Comparison of ENCODE assay signal across 10 mouse cellular contexts in genomic region chr5:144183647-144184335, GRCm38 (mm10). TPM values are rescaled to one million over a fixed set of nuclear protein-coding genes. Genes with fewer than 3 reads are reported as not detected.
DNase-seq lines count a peak whose midpoint lies in the region; ATAC-seq and TF ChIP-seq lines count a peak whose summit lies in the region.
"Had no signal": no experiment of that assay in that cellular context is flagged by ENCODE, and none has a peak within 500 bp of the region (broad histone marks: within the 10 kb centered on the region; RNA-seq: fewer than 3 reads in every experiment).

No protein-coding gene starts in this region.

- H3K4me2 ChIP-seq in kidney, postnatal 0 days (ENCODE audit: low read length), result no peak overlapping the region
- no peak overlapping the region for H3K4me2 ChIP-seq in stomach, embryonic 16.5 days (ENCODE audit: low read depth, low read length)

- ATAC-seq in kidney, postnatal 0 days (replicated peaks; ENCODE audit: low FRiP score, low read depth), result 0 out of 2 replicates have a peak, but pooled peaks have one; percentile 21
- ATAC-seq in stomach, embryonic 16.5 days (ENCODE audit: insufficient read depth, low FRiP score), result peak; percentile 85

- H3K4me1 ChIP-seq in kidney, postnatal 0 days (replicated peaks; ENCODE audit: insufficient read depth, low read length), result no peaks in the 10 kb centered on the region
- peaks cover 7% of the 10 kb centered on the region; the same call in 1 of the 2 replicates for H3K4me1 ChIP-seq in bone marrow, adult 2 months (ENCODE audit: control insufficient read depth, insufficient read depth, low read length)
- H3K4me1 ChIP-seq in stomach, embryonic 16.5 days (ENCODE audit: control insufficient read depth, insufficient read depth, low read length), result no peaks in the 10 kb centered on the region

- no peak for TF ChIP-seq CTCF in kidney, postnatal 0 days (IDR thresholded peaks at IDR 0.05; ENCODE audit: low read depth)
- TF ChIP-seq CTCF in bone marrow, adult 2 months (IDR thresholded peaks at IDR 0.05; ENCODE audit: control insufficient read depth, insufficient read depth, low read length), result no peak

- peak; percentile 25 for DNase-seq in kidney, postnatal 0 days (ENCODE audit: low spot score)
- no peak for DNase-seq in kidney, postnatal 14 days
- DNase-seq in lung, postnatal 10 days, result peak; percentile 71
- DNase-seq in right cerebral cortex, postnatal 36 days (ENCODE audit: low spot score in 2 of 2), result no peak
- no peak for DNase-seq in urinary bladder, postnatal 10 days (ENCODE audit: low spot score)
- no peak for DNase-seq in layer of hippocampus, adult 9-10 months (ENCODE audit: low spot score)
- DNase-seq: thymus, adult 2 months had no signal

- H3K9ac ChIP-seq in kidney, postnatal 0 days (ENCODE audit: low read depth, low read length), result no peak overlapping the region
- H3K9ac ChIP-seq in stomach, embryonic 16.5 days (ENCODE audit: low read length), result no peak overlapping the region

- no peaks in the 10 kb centered on the region for H3K9me3 ChIP-seq in kidney, postnatal 0 days (replicated peaks; ENCODE audit: low read length)
- H3K9me3 ChIP-seq in stomach, embryonic 16.5 days (replicated peaks; ENCODE audit: control insufficient read depth, low read length), result no peaks in the 10 kb centered on the region

- H3K27me3 ChIP-seq in kidney, postnatal 0 days (ENCODE audit: insufficient read depth, low read length), result no peaks in the 10 kb centered on the region
- H3K27me3 ChIP-seq in stomach, embryonic 16.5 days (ENCODE audit: control insufficient read depth, insufficient read depth, low read length), result no peaks in the 10 kb centered on the region

- no peak overlapping the region for H3K4me3 ChIP-seq in kidney, postnatal 0 days (replicated peaks; ENCODE audit: low read depth, low read length)
- H3K4me3 ChIP-seq in bone marrow, adult 2 months (replicated peaks; ENCODE audit: control insufficient read depth, low read depth, low read length), result no peak overlapping the region
- H3K4me3 ChIP-seq in stomach, embryonic 16.5 days (replicated peaks; ENCODE audit: low read length), result no peak overlapping the region
- H3K4me3 ChIP-seq: heart, adult 2 months had no signal

- H3K36me3 ChIP-seq in kidney, postnatal 0 days (ENCODE audit: insufficient read depth, low read length), result peaks cover 18% of the 10 kb centered on the region; the same call in 1 of the 2 replicates
- H3K36me3 ChIP-seq in stomach, embryonic 16.5 days (ENCODE audit: control insufficient read depth, insufficient read depth, low read length), result no peaks in the 10 kb centered on the region; the same call in 1 of the 2 replicates

- 42% methylated on average over 7 of the region's 7 CpGs for WGBS in kidney, postnatal 0 days
- 23% methylated on average over 7 of the region's 7 CpGs for WGBS in bone marrow, adult 2 months
- WGBS in stomach, embryonic 16.5 days, result 59% methylated on average over 7 of the region's 7 CpGs

- 0 out of 2 replicates have a peak overlapping the region, but pooled peaks have one; percentile 16 for H3K27ac ChIP-seq in kidney, postnatal 0 days
- H3K27ac ChIP-seq in bone marrow, adult 2 months (ENCODE audit: control insufficient read depth, insufficient read depth, low read depth, low read length, poor library complexity), result peak overlapping the region; percentile 42; the same call in 1 of the 2 replicates
- peak overlapping the region; percentile 43 for H3K27ac ChIP-seq in stomach, embryonic 16.5 days (ENCODE audit: low read length)
- H3K27ac ChIP-seq: heart, adult 2 months had no signal

- no peak for TF ChIP-seq POLR2A in bone marrow, adult 2 months (IDR thresholded peaks at IDR 0.05; ENCODE audit: borderline replicate concordance, control insufficient read depth, low read depth, low read length)

RNA-seq across cellular contexts. Expression of gene Bhlha15, which starts 6.3 kb away (rescaled TPM):
- polyA plus RNA-seq in kidney, postnatal 0 days (2015; fragmentation: Nextera tagmentation; extraction: Ambion mirVana), result 0.54 and 0.60 TPM in 2 replicates
- 0.56 and 0.72 TPM in 2 replicates for polyA plus RNA-seq in bone marrow, adult 2 months (2011; ENCODE audit: insufficient read depth, insufficient read length, low replicate concordance, missing spikeins)
- polyA plus RNA-seq in stomach, embryonic 16.5 days (2015; fragmentation: Nextera tagmentation; extraction: Ambion mirVana), result 21.3 and 23.0 TPM in 2 replicates

RNA-seq across cellular contexts. Expression of gene Tecpr1, which starts 39.6 kb away (rescaled TPM):
- polyA plus RNA-seq in kidney, postnatal 0 days (2015; fragmentation: Nextera tagmentation; extraction: Ambion mirVana), result 15.3 and 17.4 TPM in 2 replicates
- polyA plus RNA-seq in bone marrow, adult 2 months (2011; ENCODE audit: insufficient read depth, insufficient read length, low replicate concordance, missing spikeins), result 9.6 and 11.9 TPM in 2 replicates
- polyA plus RNA-seq in stomach, embryonic 16.5 days (2015; fragmentation: Nextera tagmentation; extraction: Ambion mirVana), result 24.7 and 25.4 TPM in 2 replicates

Comparison
In these comparisons a context has a peak if more than half of its experiments do, and no peak if none do; other contexts are left out.
1. DNase-seq: peak in kidney, postnatal 0 days (single experiment) and lung, postnatal 10 days (single experiment); none in kidney, postnatal 14 days (single experiment), right cerebral cortex, postnatal 36 days (0 of 2), urinary bladder, postnatal 10 days (single experiment) and layer of hippocampus, adult 9-10 months (single experiment).
2. RNA of gene Bhlha15, which starts 6.3 kb away (polyA plus RNA-seq): 21.3 to 23.0 TPM in stomach, embryonic 16.5 days; 0.56 to 0.72 TPM in bone marrow, adult 2 months and 0.54 to 0.60 TPM in kidney, postnatal 0 days; every median in the first group is over 10 times any median in the second.
3. Peak in every context shown above with its lines, with median percentiles within 50 percentile points of each other: H3K27ac ChIP-seq.